Mouse (Mus musculus): ENCODE data around the gene Plin3.
"Not testable (repeated sequence)": the region's sequence is repeated elsewhere in the genome, so short reads cannot be mapped to it uniquely, and the experiment has no call there.

The Plin3 gene

GRCm38 (mm10) chr17:56273482-56273881 is 19.2 kb downstream of the Plin3 start:
- DNase-seq (ENCODE audit: low spot score) = no peak

- no peak for DNase-seq (ENCODE audit: low spot score)
Measured at GRCm38 (mm10) chr17:56272644-56273043, 20.0 kb downstream of the Plin3 start.

- no peak for DNase-seq (ENCODE audit: low spot score)
Measured at GRCm38 (mm10) chr17:56271609-56272253, 20.9 kb downstream of the Plin3 start.

- no peak for DNase-seq (ENCODE audit: low spot score)
Measured at GRCm38 (mm10) chr17:56269741-56270140, 22.9 kb downstream of the Plin3 start.

- no peak for DNase-seq (ENCODE audit: low spot score)
Measured at GRCm38 (mm10) chr17:56269153-56269630, 23.5 kb downstream of the Plin3 start.

- peak; percentile 52 for DNase-seq (ENCODE audit: low spot score)
Measured at GRCm38 (mm10) chr17:56266271-56266670, 26.4 kb downstream of the Plin3 start.

GRCm38 (mm10) chr17:56265869-56266268 is 26.8 kb downstream of the Plin3 start:
- DNase-seq (ENCODE audit: low spot score) = no peak

- no peak for DNase-seq (ENCODE audit: low spot score)
Measured at GRCm38 (mm10) chr17:56265011-56265410, 27.7 kb downstream of the Plin3 start.

- peak; percentile 60 for DNase-seq (ENCODE audit: low spot score)
Measured at GRCm38 (mm10) chr17:56264020-56264419, 28.7 kb downstream of the Plin3 start.

GRCm38 (mm10) chr17:56262645-56263094 is 30.0 kb downstream of the Plin3 start:
- no peak for DNase-seq (ENCODE audit: low spot score)

GRCm38 (mm10) chr17:56261166-56261565 is 31.5 kb downstream of the Plin3 start:
- no peak for DNase-seq (ENCODE audit: low spot score)

GRCm38 (mm10) chr17:56259301-56260037 is 33.2 kb downstream of the Plin3 start:
- no peak for DNase-seq (ENCODE audit: low spot score)

- not testable (repeated sequence) for DNase-seq (ENCODE audit: low spot score)
Measured at GRCm38 (mm10) chr17:56258812-56259211, 33.9 kb downstream of the Plin3 start.

GRCm38 (mm10) chr17:56258269-56258668 is 34.4 kb downstream of the Plin3 start:
- not testable (repeated sequence) for DNase-seq (ENCODE audit: low spot score)

GRCm38 (mm10) chr17:56257181-56257894 is 35.3 kb downstream of the Plin3 start:
- no peak for DNase-seq (ENCODE audit: low spot score)

GRCm38 (mm10) chr17:56256239-56256881 is 36.3 kb downstream of the Plin3 start, which contains the start of gene Fem1a:
TSS of gene Fem1a (plus strand) at chr17:56256810.
- DNase-seq (ENCODE audit: low spot score) = peak; percentile 83

- peak; percentile 94 for DNase-seq (ENCODE audit: low spot score)
Measured at GRCm38 (mm10) chr17:56255863-56256238, 36.8 kb downstream of the Plin3 start.

- no peak for DNase-seq (ENCODE audit: low spot score)
Measured at GRCm38 (mm10) chr17:56255429-56255828, 37.2 kb downstream of the Plin3 start.

- no peak for DNase-seq (ENCODE audit: low spot score)
Measured at GRCm38 (mm10) chr17:56254695-56255094, 38.0 kb downstream of the Plin3 start.

GRCm38 (mm10) chr17:56251136-56251829 is 41.4 kb downstream of the Plin3 start:
- peak; percentile 56 for DNase-seq (ENCODE audit: low spot score)

- DNase-seq (ENCODE audit: low spot score) = no peak
Measured at GRCm38 (mm10) chr17:56245608-56246007, 47.1 kb downstream of the Plin3 start.

Data from spleen, adult 12 weeks (tissue).